Mouse (Mus musculus) right cerebral cortex, postnatal 25 days (tissue): ENCODE data around the gene Kazn.

Experiments used
- DNase-seq: peaks from one replicate; pipeline ENCODE4 v3.0.0; 2022

The Kazn gene

GRCm38 (mm10) chr4:142240874-142241273 is 1.7 kb upstream of the Kazn start:
- no peak for DNase-seq

- peak; percentile 53 for DNase-seq
Observed at GRCm38 (mm10) chr4:142238486-142239239, 538 bp downstream of the Kazn start.

GRCm38 (mm10) chr4:142238041-142238440 is 1.2 kb downstream of the Kazn start:
- no peak for DNase-seq

- no peak for DNase-seq
Observed at GRCm38 (mm10) chr4:142236681-142237080, 2.5 kb downstream of the Kazn start.

GRCm38 (mm10) chr4:142235426-142235825 is 3.8 kb downstream of the Kazn start:
- DNase-seq: no peak

- DNase-seq: no peak
Observed at GRCm38 (mm10) chr4:142234828-142235227, 4.4 kb downstream of the Kazn start.

- DNase-seq: no peak
Observed at GRCm38 (mm10) chr4:142228821-142229575, 10.2 kb downstream of the Kazn start.

- no peak for DNase-seq
Observed at GRCm38 (mm10) chr4:142223898-142224645, 15.1 kb downstream of the Kazn start.

GRCm38 (mm10) chr4:142222385-142222784 is 16.8 kb downstream of the Kazn start:
- no peak for DNase-seq

GRCm38 (mm10) chr4:142221757-142222072 is 17.5 kb downstream of the Kazn start:
- no peak for DNase-seq

- DNase-seq: no peak
Observed at GRCm38 (mm10) chr4:142221025-142221756, 18.0 kb downstream of the Kazn start.

- no peak for DNase-seq
Observed at GRCm38 (mm10) chr4:142218997-142219396, 20.2 kb downstream of the Kazn start.

- DNase-seq: no peak
Observed at GRCm38 (mm10) chr4:142217048-142217447, 22.2 kb downstream of the Kazn start.

GRCm38 (mm10) chr4:142215760-142216159 is 23.4 kb downstream of the Kazn start:
- no peak for DNase-seq

- DNase-seq: no peak
Observed at GRCm38 (mm10) chr4:142214532-142214931, 24.7 kb downstream of the Kazn start.

GRCm38 (mm10) chr4:142212425-142212824 is 26.8 kb downstream of the Kazn start:
- DNase-seq: no peak

- DNase-seq: no peak
Observed at GRCm38 (mm10) chr4:142209884-142210283, 29.3 kb downstream of the Kazn start.

GRCm38 (mm10) chr4:142209476-142209875 is 29.7 kb downstream of the Kazn start:
- DNase-seq: no peak

- no peak for DNase-seq
Observed at GRCm38 (mm10) chr4:142205693-142206092, 33.5 kb downstream of the Kazn start.

GRCm38 (mm10) chr4:142196626-142197025 is 42.6 kb downstream of the Kazn start:
- no peak for DNase-seq

- no peak for DNase-seq
Observed at GRCm38 (mm10) chr4:142193780-142194179, 45.4 kb downstream of the Kazn start.

GRCm38 (mm10) chr4:142193151-142193578 is 46.0 kb downstream of the Kazn start:
- DNase-seq: no peak

- no peak for DNase-seq
Observed at GRCm38 (mm10) chr4:142189960-142190359, 49.2 kb downstream of the Kazn start.
